Mouse (Mus musculus): ENCODE data around the gene Stpg1. TPM values are rescaled to one million over a fixed set of nuclear protein-coding genes. Genes with fewer than 3 reads are reported as not detected.

The Stpg1 gene
- total and polyA plus RNA-seq, 3 experiments, result 0.44 TPM; not detected in 2

- DNase-seq (ENCODE audit: low spot score) (peak; percentile 40), ATAC-seq (ENCODE audit: extremely low read depth, insufficient number of reproducible peaks, low FRiP score, poor library complexity, severe bottlenecking) (no peak)
- Histone ChIP-seq H3K36me3 (replicated peaks) (peaks cover 33% of the 10 kb centered on the region), H3K4me1 (ENCODE audit: insufficient read depth, low read depth, low read length) (peaks cover 21% of the 10 kb centered on the region), H3K9me3 (replicated peaks) (no peaks in the 10 kb centered on the region), H3K4me3 (ENCODE audit: low read depth, low read length) (peak overlapping the region; percentile 88), H3K27me3 (ENCODE audit: insufficient read depth, low read length) (peaks cover 17% of the 10 kb centered on the region)
- TF ChIP-seq TAL1 (conservative IDR thresholded peaks at IDR 0.05; ENCODE audit: low read depth, low read length), result no peak
- TF ChIP-seq GATA1 (IDR thresholded peaks at IDR 0.05; ENCODE audit: borderline replicate concordance, low read length), result no peak
- TF ChIP-seq POLR2AphosphoS5 (IDR thresholded peaks at IDR 0.05; ENCODE audit: insufficient replicate concordance, low read depth, low read length), result no peak
- no peak for TF ChIP-seq CTCF (IDR thresholded peaks at IDR 0.05; ENCODE audit: low read depth, low read length)
- no peak for TF ChIP-seq GATA2 (IDR thresholded peaks at IDR 0.05; ENCODE audit: borderline replicate concordance, low read depth, low read length)
These were observed 684 bp upstream of the Stpg1 start for GRCm38 (mm10) chr4:135493691-135494520.

GRCm38 (mm10) chr4:135495397-135495791 is 804 bp downstream of the Stpg1 start:
- DNase-seq (ENCODE audit: low spot score), result no peak
- H3K4me3 ChIP-seq (ENCODE audit: low read depth, low read length), result no peak overlapping the region; the same call in 1 of the 2 replicates
- ATAC-seq (ENCODE audit: extremely low read depth, insufficient number of reproducible peaks, low FRiP score, poor library complexity, severe bottlenecking), result no peak

GRCm38 (mm10) chr4:135495810-135496209 is 1.2 kb downstream of the Stpg1 start:
- H3K4me3 ChIP-seq (ENCODE audit: low read depth, low read length), result no peak overlapping the region
- ATAC-seq (ENCODE audit: extremely low read depth, insufficient number of reproducible peaks, low FRiP score, poor library complexity, severe bottlenecking), result no peak
- H3K4me1 ChIP-seq (ENCODE audit: insufficient read depth, low read depth, low read length), result peaks cover 21% of the 10 kb centered on the region

More at GRCm38 (mm10) chr4:135495397-135495791, 804 bp downstream of the Stpg1 start:
- Histone ChIP-seq H3K9me3 (replicated peaks) (peaks cover 3% of the 10 kb centered on the region; the same call in 1 of the 2 replicates), H3K36me3 (replicated peaks) (peaks cover 19% of the 10 kb centered on the region), H3K4me1 (ENCODE audit: insufficient read depth, low read depth, low read length) (peaks cover 21% of the 10 kb centered on the region), H3K27me3 (ENCODE audit: insufficient read depth, low read length) (peaks cover 17% of the 10 kb centered on the region)
- TF ChIP-seq GATA1 (IDR thresholded peaks at IDR 0.05; ENCODE audit: borderline replicate concordance, low read length) (no peak), GATA2 (IDR thresholded peaks at IDR 0.05; ENCODE audit: borderline replicate concordance, low read depth, low read length) (no peak), POLR2AphosphoS5 (IDR thresholded peaks at IDR 0.05; ENCODE audit: insufficient replicate concordance, low read depth, low read length) (no peak), TAL1 (conservative IDR thresholded peaks at IDR 0.05; ENCODE audit: low read depth, low read length) (no peak), CTCF (IDR thresholded peaks at IDR 0.05; ENCODE audit: low read depth, low read length) (no peak)

GRCm38 (mm10) chr4:135498136-135498535 is 3.5 kb downstream of the Stpg1 start:
- no peaks in the 10 kb centered on the region for H3K36me3 ChIP-seq (replicated peaks)
- no peak for TF ChIP-seq CTCF (IDR thresholded peaks at IDR 0.05; ENCODE audit: low read depth, low read length)
- TF ChIP-seq POLR2AphosphoS5 (IDR thresholded peaks at IDR 0.05; ENCODE audit: insufficient replicate concordance, low read depth, low read length), result no peak
- no peak for TF ChIP-seq GATA1 (IDR thresholded peaks at IDR 0.05; ENCODE audit: borderline replicate concordance, low read length)
- TF ChIP-seq GATA2 (IDR thresholded peaks at IDR 0.05; ENCODE audit: borderline replicate concordance, low read depth, low read length), result no peak
- no peak for TF ChIP-seq TAL1 (conservative IDR thresholded peaks at IDR 0.05; ENCODE audit: low read depth, low read length)
- ATAC-seq (ENCODE audit: extremely low read depth, insufficient number of reproducible peaks, low FRiP score, poor library complexity, severe bottlenecking) (no peak), DNase-seq (ENCODE audit: low spot score) (no peak)
- H3K27me3 ChIP-seq (ENCODE audit: insufficient read depth, low read length), result peaks cover 21% of the 10 kb centered on the region
- H3K4me3 ChIP-seq (ENCODE audit: low read depth, low read length), result no peak overlapping the region
- peaks cover 9% of the 10 kb centered on the region for H3K9me3 ChIP-seq (replicated peaks)
- peaks cover 17% of the 10 kb centered on the region for H3K4me1 ChIP-seq (ENCODE audit: insufficient read depth, low read depth, low read length)

More at GRCm38 (mm10) chr4:135495810-135496209, 1.2 kb downstream of the Stpg1 start:
- peaks cover 7% of the 10 kb centered on the region for H3K9me3 ChIP-seq (replicated peaks)
- no peak for DNase-seq (ENCODE audit: low spot score)
- peaks cover 17% of the 10 kb centered on the region for H3K27me3 ChIP-seq (ENCODE audit: insufficient read depth, low read length)
- H3K36me3 ChIP-seq (replicated peaks), result peaks cover 15% of the 10 kb centered on the region
- TF ChIP-seq GATA1 (IDR thresholded peaks at IDR 0.05; ENCODE audit: borderline replicate concordance, low read length) (no peak), TAL1 (conservative IDR thresholded peaks at IDR 0.05; ENCODE audit: low read depth, low read length) (no peak), GATA2 (IDR thresholded peaks at IDR 0.05; ENCODE audit: borderline replicate concordance, low read depth, low read length) (no peak), POLR2AphosphoS5 (IDR thresholded peaks at IDR 0.05; ENCODE audit: insufficient replicate concordance, low read depth, low read length) (no peak), CTCF (IDR thresholded peaks at IDR 0.05; ENCODE audit: low read depth, low read length) (no peak)

- DNase-seq (ENCODE audit: low spot score) (no peak), ATAC-seq (ENCODE audit: extremely low read depth, insufficient number of reproducible peaks, low FRiP score, poor library complexity, severe bottlenecking) (no peak)
- peaks cover 21% of the 10 kb centered on the region for H3K27me3 ChIP-seq (ENCODE audit: insufficient read depth, low read length)
- TF ChIP-seq CTCF (IDR thresholded peaks at IDR 0.05; ENCODE audit: low read depth, low read length), result no peak
- no peak for TF ChIP-seq TAL1 (conservative IDR thresholded peaks at IDR 0.05; ENCODE audit: low read depth, low read length)
- TF ChIP-seq GATA1 (IDR thresholded peaks at IDR 0.05; ENCODE audit: borderline replicate concordance, low read length), result no peak
- TF ChIP-seq GATA2 (IDR thresholded peaks at IDR 0.05; ENCODE audit: borderline replicate concordance, low read depth, low read length), result no peak
- TF ChIP-seq POLR2AphosphoS5 (IDR thresholded peaks at IDR 0.05; ENCODE audit: insufficient replicate concordance, low read depth, low read length), result no peak
- peaks cover 9% of the 10 kb centered on the region for H3K9me3 ChIP-seq (replicated peaks)
- H3K36me3 ChIP-seq (replicated peaks), result no peaks in the 10 kb centered on the region
- no peak overlapping the region for H3K4me3 ChIP-seq (ENCODE audit: low read depth, low read length)
- peaks cover 6% of the 10 kb centered on the region for H3K4me1 ChIP-seq (ENCODE audit: insufficient read depth, low read depth, low read length)
These were observed 5.2 kb downstream of the Stpg1 start for GRCm38 (mm10) chr4:135499831-135500230.

GRCm38 (mm10) chr4:135501587-135501986 is 7.0 kb downstream of the Stpg1 start:
- Histone ChIP-seq H3K4me3 (ENCODE audit: low read depth, low read length) (no peak overlapping the region), H3K36me3 (replicated peaks) (no peaks in the 10 kb centered on the region), H3K9me3 (replicated peaks) (peaks cover 9% of the 10 kb centered on the region), H3K27me3 (ENCODE audit: insufficient read depth, low read length) (peaks cover 13% of the 10 kb centered on the region), H3K4me1 (ENCODE audit: insufficient read depth, low read depth, low read length) (no peaks in the 10 kb centered on the region)
- TF ChIP-seq POLR2AphosphoS5 (IDR thresholded peaks at IDR 0.05; ENCODE audit: insufficient replicate concordance, low read depth, low read length), result no peak
- no peak for TF ChIP-seq TAL1 (conservative IDR thresholded peaks at IDR 0.05; ENCODE audit: low read depth, low read length)
- no peak for TF ChIP-seq GATA1 (IDR thresholded peaks at IDR 0.05; ENCODE audit: borderline replicate concordance, low read length)
- no peak for TF ChIP-seq CTCF (IDR thresholded peaks at IDR 0.05; ENCODE audit: low read depth, low read length)
- TF ChIP-seq GATA2 (IDR thresholded peaks at IDR 0.05; ENCODE audit: borderline replicate concordance, low read depth, low read length), result no peak
- DNase-seq (ENCODE audit: low spot score), result no peak
- no peak for ATAC-seq (ENCODE audit: extremely low read depth, insufficient number of reproducible peaks, low FRiP score, poor library complexity, severe bottlenecking)

Data from G1E (cell line).